Mouse (Mus musculus): ENCODE results near the gene Kctd11. TPM values are rescaled to one million over a fixed set of nuclear protein-coding genes. Genes with fewer than 3 reads are reported as not detected.
"Not testable (repeated sequence)": the region's sequence is repeated elsewhere in the genome, so short reads cannot be mapped to it uniquely, and the experiment has no call there.

Kctd11 gene
- 1 to 10 TPM; 1.1 TPM for total RNA-seq (2021)

DNA sequence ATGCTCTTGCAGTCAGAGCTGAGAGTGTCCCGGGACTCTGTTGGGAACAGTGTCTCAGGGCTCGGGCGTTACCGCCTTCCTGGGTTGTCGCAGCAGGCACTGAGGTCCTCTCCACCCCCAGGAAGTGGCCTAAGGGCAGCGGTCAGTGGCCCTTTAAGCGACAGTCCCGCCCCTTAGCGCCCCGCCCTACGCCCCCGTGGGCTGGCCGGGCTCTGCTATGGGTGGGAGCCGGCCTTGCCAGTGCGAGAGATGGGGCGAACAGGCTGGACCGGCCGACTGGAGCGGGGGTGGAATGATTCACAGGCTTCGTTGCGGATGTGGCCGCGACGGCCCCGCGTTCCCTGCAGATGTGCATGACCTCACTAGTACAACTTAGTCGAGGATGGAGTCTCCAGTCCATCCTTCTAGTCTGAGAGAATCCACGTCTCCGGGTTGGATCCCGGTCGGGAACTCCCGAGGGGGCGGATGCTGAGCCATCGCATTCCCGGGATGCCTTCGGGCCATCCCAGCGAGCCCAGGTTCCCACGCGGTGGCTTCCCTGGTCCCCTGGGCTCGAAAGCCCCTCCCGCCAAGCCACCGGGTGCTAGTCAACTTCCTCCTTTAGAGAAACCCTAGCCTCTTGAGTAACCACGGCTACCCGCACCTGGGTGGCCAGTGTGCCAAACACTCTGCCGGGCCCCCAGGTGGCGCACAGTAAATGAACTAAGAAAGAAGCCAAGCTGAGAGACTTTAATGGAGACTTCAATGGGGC is at the start of gene Kctd11:
Gene Kctd11 (minus strand): TSS at position 554 of the 751 bp plus-strand sequence.
- DNase-seq, result peak; percentile 71 to 78

DNA sequence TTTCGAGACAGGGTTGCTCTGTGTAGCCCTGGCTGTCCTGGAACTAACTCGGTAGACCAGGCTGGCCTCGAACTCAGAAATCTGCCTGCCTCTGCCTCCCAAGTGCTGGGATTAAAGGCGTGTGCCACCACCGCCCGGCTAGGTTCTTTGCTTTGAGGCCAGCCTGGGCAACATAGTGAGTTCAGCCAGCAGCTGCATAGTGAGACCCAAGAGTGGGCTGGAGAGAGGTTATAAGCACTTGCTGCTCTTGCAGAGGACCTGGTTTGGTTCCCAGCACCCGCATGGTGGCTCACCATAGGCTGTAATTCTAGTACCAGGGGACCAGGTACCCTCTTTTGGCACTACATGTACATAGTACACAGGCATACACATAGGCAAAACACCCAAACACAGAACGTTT is 49.0 kb upstream of the Kctd11 start:
- not testable (repeated sequence) for DNase-seq

DNA sequence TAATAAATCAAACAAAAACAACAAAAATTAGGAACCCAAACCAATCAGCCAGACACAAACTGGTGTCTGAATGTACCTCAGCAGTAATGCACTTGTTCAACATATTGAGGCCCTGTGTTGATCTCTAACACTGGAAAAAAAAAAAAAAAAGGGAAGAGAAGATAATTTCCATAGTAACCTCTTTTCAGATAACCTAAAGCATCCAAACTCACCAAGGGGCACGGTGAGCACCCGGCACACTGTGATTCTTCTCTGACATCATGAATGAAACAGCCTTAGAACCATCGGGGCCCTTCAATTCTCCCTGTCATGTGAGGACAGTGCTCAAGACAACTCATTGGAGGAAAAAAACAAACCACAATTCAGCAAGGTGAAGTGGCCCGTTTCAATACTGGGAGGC is 48.5 kb upstream of the Kctd11 start:
- no peak for DNase-seq

DNA sequence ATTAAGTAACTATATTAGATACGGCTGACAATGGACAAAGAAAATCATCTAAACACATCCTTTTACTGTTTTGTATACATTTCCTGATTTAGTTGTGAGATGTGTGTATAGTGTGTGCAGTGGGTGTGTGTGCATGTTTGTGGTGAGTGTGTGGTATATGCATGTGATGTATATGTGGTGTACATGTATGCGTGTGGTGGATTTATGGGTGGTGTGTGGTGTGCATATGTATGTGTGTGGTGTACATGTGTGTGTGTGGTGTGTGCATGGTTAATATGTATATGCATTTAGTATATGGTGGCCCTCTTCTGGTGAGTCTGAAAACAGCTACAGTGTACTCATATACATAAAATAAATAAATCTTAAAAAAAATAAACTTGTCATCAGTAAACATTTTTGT is 46.3 kb upstream of the Kctd11 start:
- DNase-seq, result no peak

DNA sequence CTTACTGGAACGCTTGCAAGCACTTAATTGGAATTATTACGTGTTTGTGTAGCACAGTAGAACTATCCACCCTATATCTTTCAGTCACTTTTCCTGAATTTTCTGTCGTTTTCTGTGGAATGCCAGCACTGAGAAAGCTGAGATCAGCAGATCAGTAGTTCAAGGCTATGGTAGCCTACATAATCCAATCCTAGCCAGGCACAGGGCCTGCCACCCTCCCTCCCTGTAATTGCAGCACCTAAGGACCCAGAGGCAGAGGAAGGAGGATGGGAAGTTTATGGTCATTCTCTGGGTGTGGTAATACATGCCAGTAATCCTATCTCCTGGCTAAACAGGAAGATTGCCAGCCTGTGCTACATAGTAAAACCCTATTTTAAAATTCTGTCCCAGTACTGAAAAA is 41.6 kb upstream of the Kctd11 start:
- no peak for DNase-seq

DNA sequence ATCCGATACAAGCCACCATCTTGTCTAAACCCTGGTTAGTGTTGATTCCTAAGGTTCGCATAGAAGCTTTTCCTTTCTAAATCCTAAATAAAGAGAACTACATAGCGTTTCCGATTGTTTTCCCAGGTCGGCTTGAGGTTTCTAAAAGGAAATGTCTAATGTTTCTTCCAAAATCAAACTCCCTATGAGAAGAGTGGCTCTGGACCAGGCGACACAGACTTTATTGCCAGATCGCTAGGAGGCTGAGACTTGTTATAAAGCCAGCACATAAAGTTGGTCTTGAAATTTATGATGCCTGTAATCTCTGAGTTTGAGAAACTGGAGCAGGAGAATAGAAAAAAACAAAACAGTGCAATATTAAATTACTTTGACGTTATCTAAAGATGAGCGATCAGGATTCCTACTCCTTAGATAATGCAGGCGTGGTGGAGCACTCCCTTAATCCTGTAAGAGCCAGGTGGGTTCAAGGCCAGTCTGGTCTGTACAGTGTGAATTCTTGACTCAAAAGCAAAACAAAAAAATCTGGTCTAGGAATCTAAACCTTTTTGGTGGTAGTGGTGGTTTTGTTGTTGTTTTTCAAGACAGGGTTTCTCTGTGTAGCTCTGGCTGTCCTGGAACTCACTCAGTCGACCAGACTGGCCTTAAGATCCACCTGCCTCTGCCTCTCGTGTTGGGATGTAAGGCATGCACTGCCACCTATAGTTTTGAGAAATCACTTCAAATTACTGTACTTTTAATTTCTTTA is 41.0 kb upstream of the Kctd11 start:
- no peak for DNase-seq

DNA sequence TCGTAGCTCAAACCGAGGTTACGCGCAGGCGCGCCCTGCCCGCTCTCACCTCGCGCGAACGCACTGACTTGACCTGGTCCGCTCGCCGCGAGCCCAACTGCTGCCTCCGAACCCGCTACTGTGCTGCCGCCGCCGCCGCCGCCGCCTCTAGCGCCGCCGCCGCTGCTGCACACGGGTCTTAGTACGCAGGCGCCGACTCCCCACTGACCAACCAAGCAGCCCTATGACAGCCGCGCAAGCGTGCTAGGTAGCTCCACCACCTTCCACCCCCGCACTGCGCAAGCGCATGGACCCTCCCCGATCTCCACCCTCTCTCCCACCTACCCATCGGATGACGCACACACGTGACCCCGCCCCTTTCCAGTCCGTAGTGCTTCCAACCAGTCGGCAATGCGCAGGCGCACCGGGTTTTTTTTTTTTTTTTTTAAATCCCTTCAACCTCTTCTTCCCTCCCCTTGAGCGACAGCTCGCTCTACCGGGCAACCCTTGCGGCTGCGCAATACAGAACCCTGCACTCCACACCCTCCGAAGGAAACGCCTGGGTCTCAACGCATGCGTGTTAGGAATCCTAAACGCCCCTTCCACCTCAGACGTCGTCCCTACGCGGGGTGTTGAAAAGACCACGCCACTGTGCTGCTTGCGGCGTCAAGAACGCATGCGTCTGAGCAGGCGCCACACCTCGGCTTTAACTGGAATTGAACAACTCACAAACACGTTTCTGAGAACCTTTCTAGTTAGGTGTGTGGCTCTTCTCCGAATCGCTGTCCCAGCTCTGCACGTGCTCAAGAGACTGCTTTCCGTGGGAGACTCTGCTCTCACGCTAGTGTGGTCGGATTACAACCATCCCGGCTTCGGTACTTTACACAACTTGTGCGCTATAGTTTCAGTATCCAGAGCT is 40.2 kb upstream of the Kctd11 start, which contains the start of gene Eif5a:
Gene Eif5a (minus strand): TSS at position 845 of the 898 bp plus-strand sequence.
- peak; percentile 100 for DNase-seq

DNA sequence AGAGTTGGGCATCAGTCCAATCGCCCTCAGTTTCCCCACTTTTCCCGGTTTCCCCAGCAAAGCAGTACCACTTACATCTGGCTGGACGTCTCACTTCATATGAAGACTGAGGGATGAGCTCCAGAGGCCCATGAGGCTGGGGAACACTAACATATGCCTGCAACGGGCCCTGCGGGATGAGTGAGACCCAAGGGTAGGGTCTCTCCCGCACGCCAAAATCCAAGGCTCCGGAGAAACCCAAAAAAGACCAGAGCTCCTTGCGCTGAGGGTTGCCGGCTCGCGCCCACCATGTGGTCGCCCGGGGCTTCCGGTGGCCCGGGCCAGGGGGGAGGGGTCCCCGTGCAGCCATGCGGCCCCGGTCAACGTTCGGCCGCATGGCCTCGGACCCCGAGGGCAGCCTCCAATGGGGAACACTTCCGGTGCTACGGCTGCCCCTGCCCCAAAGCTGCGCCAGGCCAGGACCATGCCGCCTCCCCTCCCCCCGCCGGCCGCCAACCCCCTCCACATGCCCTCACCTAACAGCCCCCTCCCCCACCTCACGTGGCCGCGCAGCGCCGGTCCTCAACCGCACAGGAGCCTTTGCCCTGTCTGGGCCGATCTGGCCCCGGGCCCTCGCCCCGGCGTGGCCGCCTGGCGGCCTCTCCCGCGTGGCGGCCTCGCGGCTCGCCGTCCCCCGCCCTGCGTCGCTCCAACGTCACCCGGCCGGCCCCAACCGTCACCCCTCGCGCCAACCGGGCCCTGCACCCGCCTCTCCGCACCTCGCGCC is 39.2 kb upstream of the Kctd11 start:
- DNase-seq, result peak; percentile 23 to 40

DNA sequence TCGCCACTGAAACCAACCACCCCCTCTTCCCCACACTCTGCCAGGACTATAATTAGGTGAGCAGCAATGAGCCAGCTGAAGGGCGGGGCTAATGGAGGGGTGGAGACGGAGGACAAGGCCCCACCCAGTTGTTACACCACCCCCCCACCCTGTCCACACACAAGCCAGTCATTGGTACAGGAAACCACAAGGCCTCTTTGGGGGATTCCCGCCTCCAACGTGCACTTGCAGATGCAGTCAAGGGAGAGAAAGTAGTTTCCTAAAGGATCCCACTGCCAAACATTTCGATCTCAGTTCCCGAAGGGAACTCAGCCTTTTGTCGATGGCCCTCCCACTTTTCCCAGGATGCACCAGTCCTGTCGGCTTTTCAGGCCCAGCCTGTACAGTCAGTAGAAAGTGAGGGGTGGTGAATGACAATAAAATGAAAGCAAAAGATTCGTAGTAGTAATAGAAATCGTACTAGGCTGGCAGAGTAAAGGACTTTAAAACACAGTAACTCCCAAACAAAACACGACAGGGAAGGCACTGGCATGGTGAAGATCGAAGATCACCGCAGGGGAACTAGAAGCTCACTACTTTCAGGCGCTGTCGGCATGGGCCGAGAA is 38.6 kb upstream of the Kctd11 start:
- DNase-seq, result peak; percentile 40 to 46

DNA sequence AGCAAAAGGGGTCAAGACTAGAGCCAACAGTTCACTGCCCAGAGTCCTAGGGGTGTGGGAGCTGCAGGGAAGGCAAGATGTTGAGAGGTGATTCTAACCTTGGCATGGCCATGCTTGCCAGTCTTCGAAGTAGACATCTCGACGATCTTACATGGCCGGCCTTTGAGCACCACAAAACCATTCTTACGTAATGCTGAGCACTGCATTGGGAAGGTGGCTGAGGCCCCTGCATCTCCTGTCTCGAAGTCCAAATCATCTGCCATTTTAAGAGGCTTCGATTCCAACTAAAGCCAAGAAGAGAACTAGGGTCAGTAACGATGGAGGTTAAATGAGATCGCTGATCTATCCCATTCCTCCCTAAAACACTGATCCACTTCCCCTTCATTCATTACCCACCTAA is 37.8 kb upstream of the Kctd11 start:
- no peak for DNase-seq

DNA sequence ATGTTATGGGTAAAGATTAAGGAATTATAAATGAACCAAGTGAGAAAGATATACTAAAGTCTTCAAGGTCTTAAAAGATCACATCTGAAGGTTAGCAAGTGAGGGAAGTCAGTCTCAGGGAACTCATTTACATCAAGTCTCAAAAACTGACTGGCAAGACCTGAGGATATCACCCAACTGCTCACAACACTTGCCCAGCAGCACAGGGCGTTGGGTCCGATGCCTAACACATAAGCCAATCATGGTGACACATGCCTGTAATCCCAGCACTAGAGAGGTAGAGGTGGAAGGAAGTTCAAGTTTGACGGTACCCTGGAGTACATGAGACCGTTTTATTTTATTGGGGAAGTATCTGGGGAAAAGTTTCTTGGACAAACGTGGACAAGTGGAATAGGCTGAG is 36.9 kb upstream of the Kctd11 start:
- DNase-seq, result no peak

DNA sequence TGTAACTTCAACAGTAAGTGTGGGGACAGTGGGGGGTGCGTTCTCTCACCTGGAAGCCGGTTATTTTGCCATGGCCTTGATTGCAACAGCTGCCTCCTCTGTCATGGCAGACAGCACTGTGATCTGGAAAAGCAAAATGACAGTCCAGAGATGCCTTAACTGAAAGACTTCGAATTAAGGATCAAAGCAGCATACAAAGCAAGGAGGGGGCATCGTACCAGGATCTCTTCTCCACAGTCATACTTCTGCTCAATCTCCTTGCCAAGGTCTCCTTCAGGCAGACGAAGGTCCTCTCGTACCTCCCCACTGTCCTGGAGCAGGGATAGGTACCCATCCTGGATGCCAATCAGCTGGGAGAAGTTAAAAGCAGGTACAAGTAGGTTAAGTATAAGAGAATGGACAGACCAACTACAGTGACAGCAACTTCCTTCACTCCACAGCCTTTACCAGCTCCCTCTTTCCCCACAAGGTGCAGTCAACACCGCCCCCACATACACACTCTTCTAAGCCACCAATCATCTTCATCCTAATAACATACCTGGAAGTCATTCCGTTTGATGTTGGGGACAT is 36.3 kb upstream of the Kctd11 start:
- no peak for DNase-seq

DNA sequence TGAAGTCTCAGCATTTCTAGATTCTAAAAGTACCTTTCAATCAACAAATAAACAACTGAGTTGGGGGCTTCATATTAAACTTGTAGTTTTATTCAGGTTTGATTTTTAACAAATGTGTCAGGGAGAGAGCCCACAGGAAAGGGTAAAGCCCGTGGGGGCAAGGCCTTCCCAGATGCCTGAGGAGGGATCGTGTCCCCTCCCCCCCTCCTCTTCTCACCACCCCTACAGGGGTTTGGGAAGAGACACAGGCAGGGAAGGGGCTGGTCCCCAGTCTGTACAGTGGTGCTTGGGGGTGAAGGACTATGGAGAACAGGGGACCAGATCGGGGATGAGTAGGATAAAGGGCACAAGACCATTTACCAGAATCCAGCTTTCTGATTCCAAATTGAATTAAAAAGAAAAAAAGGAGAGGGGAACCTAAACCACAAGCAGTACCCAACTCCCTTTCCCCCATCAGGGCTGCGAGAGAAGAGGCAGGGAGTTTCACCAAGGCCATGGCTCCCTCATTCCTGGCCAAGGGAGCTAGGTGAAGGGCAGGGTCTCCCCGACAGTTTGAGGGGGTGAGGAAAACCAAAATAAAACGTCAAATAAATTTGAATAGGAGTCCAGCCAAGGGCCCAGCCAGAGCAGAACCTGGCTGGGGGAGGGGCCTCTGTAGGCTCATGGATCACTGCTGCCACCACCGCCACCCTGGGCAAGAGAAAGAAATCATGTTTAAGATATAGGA is 35.6 kb upstream of the Kctd11 start:
- not testable (repeated sequence) for DNase-seq

DNA sequence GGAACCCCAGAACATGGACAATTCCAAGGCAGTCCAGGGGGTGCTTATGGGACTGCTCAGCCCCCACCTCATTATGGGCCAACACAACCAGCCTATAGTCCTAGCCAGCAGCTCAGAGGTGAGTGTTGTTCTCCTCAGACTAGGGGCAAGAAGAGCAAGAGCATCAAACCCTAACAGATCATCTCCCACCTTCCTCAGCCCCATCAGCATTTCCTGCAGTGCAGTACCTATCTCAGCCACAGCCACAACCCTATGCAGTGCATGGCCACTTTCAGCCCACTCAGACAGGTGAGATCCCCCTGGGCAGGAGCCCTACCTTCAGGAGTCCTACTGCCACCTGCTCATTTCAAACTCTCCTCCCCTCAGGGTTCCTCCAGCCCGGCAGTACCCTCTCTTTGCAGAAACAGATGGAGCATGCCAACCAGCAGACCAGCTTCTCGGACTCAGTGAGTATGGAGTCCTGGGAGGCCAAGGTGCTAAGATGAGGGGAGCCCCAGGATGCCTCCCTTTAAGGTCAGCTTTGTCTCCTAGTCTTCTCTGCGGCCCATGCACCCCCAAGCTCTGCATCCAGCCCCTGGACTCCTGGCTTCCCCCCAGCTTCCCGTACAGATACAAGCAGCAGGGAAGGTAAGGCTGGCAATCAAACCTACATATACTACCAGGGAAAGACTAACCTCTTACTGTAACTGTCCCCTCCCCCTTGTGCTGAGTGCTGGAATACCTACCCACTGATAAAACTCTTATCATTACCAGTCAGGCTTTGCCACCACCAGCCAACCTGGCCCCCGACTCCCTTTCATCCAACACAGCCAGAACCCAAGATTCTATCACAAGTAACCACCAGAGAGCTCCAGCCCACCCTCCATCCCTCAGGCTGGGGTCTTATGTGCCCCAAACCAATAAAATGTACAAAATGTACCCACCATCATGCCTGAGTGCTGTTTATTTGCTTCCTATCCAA is 34.7 kb upstream of the Kctd11 start:
- no peak for DNase-seq

DNA sequence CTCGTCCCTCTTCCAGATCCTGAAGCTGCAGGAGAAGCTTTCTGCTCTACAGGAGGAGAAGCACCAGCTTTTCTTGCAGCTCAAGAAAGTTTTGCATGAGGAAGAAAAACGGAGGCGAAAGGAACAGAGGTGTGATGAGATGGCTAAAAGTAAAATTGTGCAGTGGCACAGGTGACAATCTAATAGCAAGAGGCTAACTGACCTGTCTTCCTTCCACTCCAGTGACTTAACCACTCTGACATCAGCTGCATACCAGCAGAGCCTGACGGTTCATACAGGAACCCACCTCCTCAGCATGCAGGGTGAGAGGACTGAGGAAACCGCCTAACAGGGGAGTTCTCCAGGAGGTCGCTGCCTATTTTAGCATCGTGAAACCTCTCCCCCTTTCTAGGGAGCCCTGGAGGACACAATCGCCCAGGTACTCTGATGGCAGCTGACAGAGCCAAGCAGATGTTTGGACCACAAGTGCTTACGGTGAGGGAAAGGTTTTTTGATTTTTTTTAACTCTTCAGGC is 33.8 kb upstream of the Kctd11 start:
- no peak for DNase-seq

DNA sequence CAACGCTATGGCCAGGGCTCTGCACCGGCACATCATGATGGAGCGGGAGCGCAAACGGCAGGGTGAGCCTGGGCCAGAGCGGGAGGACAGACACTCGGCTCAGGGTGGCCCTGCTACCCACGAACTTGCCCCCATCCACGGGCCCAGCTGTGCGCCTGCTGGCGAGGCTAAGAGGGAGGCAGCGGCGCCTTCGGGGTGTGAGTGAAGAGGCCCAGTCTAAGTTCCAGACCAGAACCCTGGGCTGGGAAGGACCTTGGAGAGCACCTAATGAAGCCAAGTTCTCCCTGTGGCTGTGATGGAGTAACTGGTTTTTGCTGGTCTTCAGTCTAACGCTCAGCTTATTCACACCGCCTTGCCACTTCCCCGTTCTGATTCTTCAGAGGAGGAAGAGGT is 33.2 kb upstream of the Kctd11 start:
- DNase-seq, result no peak

DNA sequence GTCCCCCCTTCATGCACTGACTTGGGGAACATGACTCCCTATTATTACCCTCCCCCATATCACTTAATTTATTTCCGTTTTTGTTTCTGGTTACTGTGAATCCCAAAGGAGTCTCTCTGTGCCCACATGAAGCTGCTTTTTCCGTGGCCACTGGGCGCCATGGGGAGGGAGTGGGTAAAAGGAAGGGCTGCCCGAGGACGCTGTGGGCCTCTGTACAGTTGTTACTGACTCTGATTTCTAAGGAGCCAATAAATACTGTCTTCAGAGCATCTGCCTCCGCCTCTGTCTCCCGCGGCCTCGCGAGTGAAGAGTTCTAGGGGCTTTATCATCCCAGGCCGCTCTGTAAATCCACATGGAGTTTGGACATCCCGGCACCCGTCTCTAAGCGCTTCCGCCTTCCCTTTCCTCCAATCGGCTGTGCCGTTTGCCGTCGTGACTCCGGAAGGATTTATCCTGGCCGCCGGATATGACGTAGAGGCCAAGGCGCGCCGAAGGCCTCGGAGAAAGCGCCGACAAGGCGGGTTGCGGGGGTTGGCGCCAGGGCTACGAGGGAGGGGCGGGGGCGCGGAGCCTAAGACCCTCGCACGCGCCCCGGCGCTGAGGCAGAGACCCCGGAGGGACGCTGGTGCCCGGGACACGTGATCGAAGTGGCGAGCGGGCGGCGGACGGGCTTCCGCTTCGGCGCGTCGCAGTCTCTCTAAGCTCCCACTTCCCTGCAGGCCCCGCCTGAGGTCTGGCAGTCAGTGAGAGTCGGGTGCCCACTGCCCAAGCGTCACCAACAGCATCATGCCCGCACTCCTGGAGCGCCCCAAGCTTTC is 32.6 kb upstream of the Kctd11 start, which contains the start of gene Gps2:
Gene Gps2 (plus strand): TSS at position 335 of the 818 bp plus-strand sequence.
- peak; percentile 91 to 92 for DNase-seq

Data from layer of hippocampus, postnatal 36 days (tissue).